Mouse (Mus musculus) C2C12 (cell line): ENCODE measurements around the gene Rac2.

ENCODE experiments used
- CTCF ChIP-seq: IDR thresholded peaks from one replicate; pipeline ENCODE4 v1.5.1; 2011; ENCODE audit not compliant: control insufficient read depth, insufficient read depth, insufficient read length
- MAX ChIP-seq: IDR thresholded peaks from one replicate; pipeline ENCODE4 v1.6.1; 2011; ENCODE audit warnings: mild to moderate bottlenecking, control low read depth
- MYOD1 ChIP-seq: IDR thresholded peaks from one replicate; pipeline ENCODE4 v1.6.1; 2011; ENCODE audit warnings: low read depth; ENCODE audit not compliant: control insufficient read depth, insufficient read length
- MYOG ChIP-seq: IDR thresholded peaks from one replicate; pipeline ENCODE4 v1.6.1; 2011; ENCODE audit not compliant: control insufficient read depth, insufficient read length; ENCODE audit errors: extremely low read depth
- USF1 ChIP-seq: IDR thresholded peaks from one replicate; pipeline ENCODE4 v1.6.1; 2011; ENCODE audit warnings: low read depth, mild to moderate bottlenecking, control low read depth, moderate library complexity

GRCm38 (mm10) chr15:78610705-78611462 is 38.3 kb upstream of the Rac2 start:
- TF ChIP-seq USF1: no peak
- no peak for TF ChIP-seq CTCF
- no peak for TF ChIP-seq MAX
- TF ChIP-seq MYOD1: no peak
- TF ChIP-seq MYOG: no peak
